Mouse (Mus musculus): ENCODE measurements around the gene Nmu. TPM values are rescaled to one million over a fixed set of nuclear protein-coding genes. Genes with fewer than 3 reads are reported as not detected.
A peak's percentile ranks its signal among the peaks of the same experiment; 100 is the strongest.

The Nmu gene
- polyA plus RNA-seq, 1 experiment from 2014 or later = not detected

DNA sequence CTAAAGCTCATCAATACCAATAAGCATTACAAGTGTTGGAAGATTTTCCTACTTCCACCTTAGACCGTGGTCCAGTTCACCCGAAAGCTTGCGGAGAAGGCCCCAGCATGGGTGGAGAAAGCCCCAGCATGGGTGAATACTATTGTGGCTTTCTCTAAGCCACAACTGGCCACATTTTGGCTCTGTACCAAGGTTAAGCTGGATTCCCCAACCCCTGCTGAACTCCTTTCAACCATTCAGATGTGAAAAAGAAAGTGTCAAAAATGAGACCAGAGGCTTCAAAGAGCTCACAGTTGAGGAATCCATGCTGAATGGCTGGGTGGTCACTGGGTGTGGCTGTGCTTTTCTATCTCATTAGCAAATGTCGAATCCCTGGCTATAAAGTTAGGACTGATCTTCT lies 29.8 kb downstream of the Nmu start:
- DNase-seq (ENCODE audit: low spot score) (no peak), ATAC-seq (ENCODE audit: low read depth) (no peak)
- Histone ChIP-seq H3K4me3 (ENCODE audit: low read depth, low read length) (no peak overlapping the region), H3K9me3 (ENCODE audit: control insufficient read depth, low read length) (no peaks in the 10 kb centered on the region), H3K9ac (ENCODE audit: low read depth, low read length) (no peak overlapping the region), H3K27me3 (replicated peaks; ENCODE audit: control insufficient read depth, insufficient read depth, low read length) (no peaks in the 10 kb centered on the region), H3K27ac (replicated peaks; ENCODE audit: low read depth, low read length) (no peak overlapping the region), H3K36me3 (ENCODE audit: control insufficient read depth, insufficient read depth, low read length) (no peaks in the 10 kb centered on the region), H3K4me2 (ENCODE audit: low read depth, low read length) (no peak overlapping the region), H3K4me1 (ENCODE audit: control insufficient read depth, insufficient read depth, low read length) (no peaks in the 10 kb centered on the region)
- 74% methylated on average over 4 of the region's 4 CpGs for WGBS

DNA sequence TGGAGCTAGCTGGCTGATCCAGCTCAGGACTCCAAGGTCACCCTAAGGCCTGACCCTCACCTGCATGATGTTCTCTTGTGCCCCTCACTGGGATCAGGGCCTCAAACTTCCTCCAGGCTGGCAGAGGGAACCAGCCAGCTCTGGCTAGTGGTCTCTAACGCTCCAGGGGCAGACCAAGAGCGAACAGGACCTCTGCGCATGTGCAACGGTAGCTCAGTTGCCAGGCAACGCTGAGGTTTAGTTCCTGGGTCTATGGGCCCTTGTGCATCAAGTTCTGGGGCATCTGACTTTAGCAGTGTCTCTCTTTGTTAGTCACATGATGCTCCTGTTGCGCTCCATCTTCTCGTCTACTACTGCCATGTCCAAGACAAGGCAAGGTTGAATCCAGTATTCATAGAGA lies 32.6 kb downstream of the Nmu start, which contains the start of gene Pdcl2:
Gene Pdcl2 (minus strand): TSS at position 204 of the 400 bp plus-strand sequence.
- H3K4me1 ChIP-seq (ENCODE audit: control insufficient read depth, insufficient read depth, low read length) = no peaks in the 10 kb centered on the region
- no peak within 1 kb of the TSS for H3K4me3 ChIP-seq (ENCODE audit: low read depth, low read length)
- 89% methylated on average over 7 of the region's 7 CpGs for WGBS
- no peaks in the 10 kb centered on the region for H3K27me3 ChIP-seq (replicated peaks; ENCODE audit: control insufficient read depth, insufficient read depth, low read length)
- H3K36me3 ChIP-seq (ENCODE audit: control insufficient read depth, insufficient read depth, low read length) = no peaks in the 10 kb centered on the region
- H3K9ac ChIP-seq (ENCODE audit: low read depth, low read length) = no peak within 1 kb of the TSS
- no peak within 1 kb of the TSS for H3K4me2 ChIP-seq (ENCODE audit: low read depth, low read length)
- H3K9me3 ChIP-seq (ENCODE audit: control insufficient read depth, low read length) = no peaks in the 10 kb centered on the region
- ATAC-seq (ENCODE audit: low read depth) (no peak), DNase-seq (ENCODE audit: low spot score) (no peak)
- H3K27ac ChIP-seq (replicated peaks; ENCODE audit: low read depth, low read length) = no peak within 1 kb of the TSS

DNA sequence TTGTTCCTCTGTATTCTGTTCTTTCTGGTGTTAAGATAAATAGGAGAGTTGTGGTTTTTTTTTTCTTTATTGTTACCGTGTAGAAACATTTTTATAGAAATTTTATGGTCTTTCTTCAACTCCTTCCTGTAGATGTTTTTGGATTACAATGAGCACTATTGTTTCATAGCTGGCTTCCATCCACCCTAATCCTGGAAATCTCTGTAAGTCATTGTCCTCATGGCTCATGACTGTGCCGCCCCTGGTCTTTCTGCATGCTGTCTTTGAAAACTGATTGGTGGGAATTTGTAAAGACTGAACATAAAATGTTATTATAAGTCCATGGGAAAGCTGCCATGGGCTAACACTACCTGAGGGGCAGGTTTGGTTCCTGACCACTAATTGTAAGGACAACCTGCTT lies 36.3 kb downstream of the Nmu start:
- no peak for ATAC-seq (ENCODE audit: low read depth)
- no peaks in the 10 kb centered on the region for H3K27me3 ChIP-seq (replicated peaks; ENCODE audit: control insufficient read depth, insufficient read depth, low read length)
- peak; percentile 38 for DNase-seq (ENCODE audit: low spot score)
- H3K9me3 ChIP-seq (ENCODE audit: control insufficient read depth, low read length) = no peaks in the 10 kb centered on the region
- H3K27ac ChIP-seq (replicated peaks; ENCODE audit: low read depth, low read length) = no peak overlapping the region
- WGBS = 47% methylated on average over 2 of the region's 2 CpGs
- H3K4me2 ChIP-seq (ENCODE audit: low read depth, low read length) = no peak overlapping the region
- H3K36me3 ChIP-seq (ENCODE audit: control insufficient read depth, insufficient read depth, low read length) = no peaks in the 10 kb centered on the region
- no peak overlapping the region for H3K9ac ChIP-seq (ENCODE audit: low read depth, low read length)
- no peaks in the 10 kb centered on the region for H3K4me1 ChIP-seq (ENCODE audit: control insufficient read depth, insufficient read depth, low read length)
- H3K4me3 ChIP-seq (ENCODE audit: low read depth, low read length) = no peak overlapping the region

DNA sequence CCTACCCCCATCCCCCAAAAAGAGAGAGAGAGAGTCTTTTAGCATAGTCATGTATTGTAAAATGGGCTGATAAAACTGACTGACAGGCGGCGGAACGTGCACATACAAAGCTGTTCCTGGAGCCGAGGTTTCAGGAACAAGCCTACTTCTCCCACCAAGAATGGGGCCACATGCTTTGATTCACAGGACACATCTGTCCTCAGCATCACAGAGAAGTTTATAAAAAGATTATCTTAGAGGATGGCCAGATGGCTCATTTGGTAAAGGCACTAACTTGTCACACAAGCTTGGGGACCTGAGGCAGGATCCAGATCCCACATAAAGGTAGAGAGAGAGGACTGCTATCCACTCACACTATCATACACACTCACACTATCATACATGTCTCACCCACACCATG lies 38.5 kb downstream of the Nmu start:
- DNase-seq (ENCODE audit: low spot score) (no peak), ATAC-seq (ENCODE audit: low read depth) (no peak)
- H3K9ac ChIP-seq (ENCODE audit: low read depth, low read length) = no peak overlapping the region
- no peaks in the 10 kb centered on the region for H3K4me1 ChIP-seq (ENCODE audit: control insufficient read depth, insufficient read depth, low read length)
- no peaks in the 10 kb centered on the region for H3K9me3 ChIP-seq (ENCODE audit: control insufficient read depth, low read length)
- H3K4me2 ChIP-seq (ENCODE audit: low read depth, low read length) = no peak overlapping the region
- no peak overlapping the region for H3K27ac ChIP-seq (replicated peaks; ENCODE audit: low read depth, low read length)
- 89% methylated on average over 4 of the region's 4 CpGs for WGBS
- H3K36me3 ChIP-seq (ENCODE audit: control insufficient read depth, insufficient read depth, low read length) = no peaks in the 10 kb centered on the region
- no peak overlapping the region for H3K4me3 ChIP-seq (ENCODE audit: low read depth, low read length)
- no peaks in the 10 kb centered on the region for H3K27me3 ChIP-seq (replicated peaks; ENCODE audit: control insufficient read depth, insufficient read depth, low read length)

DNA sequence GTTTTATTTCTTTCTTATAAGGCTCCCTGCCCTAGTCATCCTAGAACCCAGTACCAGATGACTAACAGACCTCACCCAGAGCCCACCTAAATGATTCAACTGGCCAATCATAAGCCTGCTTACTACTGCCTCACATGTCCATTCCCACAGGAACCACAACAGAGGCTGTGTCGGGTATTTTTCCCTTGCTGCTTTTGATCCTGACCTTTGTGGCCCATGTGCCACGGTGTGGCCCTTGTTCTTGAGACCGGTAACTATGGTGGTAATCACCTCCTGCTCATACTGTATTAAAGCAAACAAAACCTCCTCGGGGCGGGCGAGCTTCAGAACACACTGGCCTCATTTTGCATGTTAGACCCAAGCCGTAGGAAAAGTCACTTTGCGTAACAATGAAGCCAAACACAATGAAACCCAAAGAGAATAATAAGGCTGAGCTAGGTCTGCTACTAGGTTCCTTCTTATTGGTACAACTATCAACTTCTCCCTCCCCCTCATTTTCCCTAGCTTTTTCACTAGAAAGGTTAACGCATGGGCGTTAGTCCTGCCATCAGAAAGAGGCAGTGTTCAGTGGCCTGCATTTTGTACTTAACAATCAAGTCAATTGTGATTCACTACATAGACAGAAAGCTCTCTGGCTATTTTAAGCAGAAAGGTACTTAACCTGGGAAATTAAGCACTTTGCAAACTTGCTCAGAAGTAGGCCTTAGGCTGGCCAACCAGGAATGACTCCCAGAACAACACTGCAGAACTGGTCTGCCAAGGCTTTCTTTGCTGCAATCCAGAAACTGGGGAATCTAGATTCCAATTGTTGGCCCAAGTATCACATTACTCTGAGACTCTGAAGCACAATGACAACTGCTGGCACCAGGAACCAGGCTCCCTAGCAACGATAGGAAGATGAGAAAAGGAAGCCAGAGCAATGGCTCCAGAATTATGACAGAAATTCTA lies 42.1 kb downstream of the Nmu start:
- Histone ChIP-seq H3K27me3 (replicated peaks; ENCODE audit: control insufficient read depth, insufficient read depth, low read length) (no peaks in the 10 kb centered on the region), H3K4me2 (ENCODE audit: low read depth, low read length) (no peak overlapping the region), H3K9me3 (ENCODE audit: control insufficient read depth, low read length) (no peaks in the 10 kb centered on the region), H3K4me3 (ENCODE audit: low read depth, low read length) (no peak overlapping the region), H3K27ac (replicated peaks; ENCODE audit: low read depth, low read length) (no peak overlapping the region), H3K36me3 (ENCODE audit: control insufficient read depth, insufficient read depth, low read length) (no peaks in the 10 kb centered on the region), H3K9ac (ENCODE audit: low read depth, low read length) (no peak overlapping the region), H3K4me1 (ENCODE audit: control insufficient read depth, insufficient read depth, low read length) (no peaks in the 10 kb centered on the region)
- WGBS = 44% methylated on average over 11 of the region's 11 CpGs
- DNase-seq (ENCODE audit: low spot score) (peak; percentile 56), ATAC-seq (ENCODE audit: low read depth) (no peak)

DNA sequence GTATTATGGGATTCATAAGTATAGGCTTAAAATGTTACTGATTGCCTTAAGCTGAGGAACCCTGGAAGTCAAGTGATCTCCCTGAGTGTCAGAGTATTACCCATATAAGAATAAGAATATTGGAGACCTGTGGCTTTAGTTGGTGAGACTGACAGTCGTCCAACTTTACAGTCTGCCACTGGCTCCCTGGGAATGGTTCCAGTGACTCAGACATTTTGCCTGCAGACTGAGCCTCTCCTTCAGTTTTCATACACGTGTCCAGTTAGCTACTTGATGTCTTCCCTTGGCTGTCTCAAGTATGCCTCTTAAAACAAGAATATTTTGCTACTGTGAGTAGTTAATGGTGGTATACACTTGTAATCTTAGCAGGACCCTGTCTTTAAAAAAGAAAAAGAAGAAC lies 55.4 kb downstream of the Nmu start:
- 69% methylated on average over 2 of the region's 2 CpGs for WGBS
- Histone ChIP-seq H3K9me3 (ENCODE audit: control insufficient read depth, low read length) (no peaks in the 10 kb centered on the region), H3K36me3 (ENCODE audit: control insufficient read depth, insufficient read depth, low read length) (no peaks in the 10 kb centered on the region), H3K4me3 (ENCODE audit: low read depth, low read length) (no peak overlapping the region), H3K27ac (replicated peaks; ENCODE audit: low read depth, low read length) (no peak overlapping the region), H3K4me2 (ENCODE audit: low read depth, low read length) (no peak overlapping the region), H3K9ac (ENCODE audit: low read depth, low read length) (no peak overlapping the region), H3K4me1 (ENCODE audit: control insufficient read depth, insufficient read depth, low read length) (peaks cover 5% of the 10 kb centered on the region; the same call in 1 of the 2 replicates), H3K27me3 (replicated peaks; ENCODE audit: control insufficient read depth, insufficient read depth, low read length) (no peaks in the 10 kb centered on the region)
- DNase-seq (ENCODE audit: low spot score) = no peak
- no peak for ATAC-seq (ENCODE audit: low read depth)

DNA sequence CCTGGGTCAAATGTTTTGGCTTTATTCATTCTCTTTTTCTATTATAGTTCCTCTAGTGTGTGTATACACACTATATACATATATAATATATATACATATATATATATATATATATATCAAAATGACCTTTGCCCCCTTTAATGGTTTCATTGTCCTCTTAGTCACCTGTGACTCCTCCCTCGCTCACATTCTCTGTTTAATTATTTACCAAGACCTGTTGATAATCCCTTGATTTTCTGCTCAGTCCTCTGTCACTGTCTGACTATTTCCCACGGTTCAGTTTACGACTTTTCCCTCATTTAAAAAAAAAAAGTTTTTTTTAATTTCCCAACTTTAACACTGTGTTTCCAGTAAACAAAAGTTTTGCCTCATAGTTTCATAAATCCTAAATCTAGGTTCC lies 57.3 kb downstream of the Nmu start:
- no peak for ATAC-seq (ENCODE audit: low read depth)
- Histone ChIP-seq H3K9ac (ENCODE audit: low read depth, low read length) (no peak overlapping the region), H3K9me3 (ENCODE audit: control insufficient read depth, low read length) (no peaks in the 10 kb centered on the region), H3K4me2 (ENCODE audit: low read depth, low read length) (no peak overlapping the region), H3K4me1 (ENCODE audit: control insufficient read depth, insufficient read depth, low read length) (peaks cover 18% of the 10 kb centered on the region), H3K27me3 (replicated peaks; ENCODE audit: control insufficient read depth, insufficient read depth, low read length) (no peaks in the 10 kb centered on the region), H3K27ac (replicated peaks; ENCODE audit: low read depth, low read length) (no peak overlapping the region), H3K4me3 (ENCODE audit: low read depth, low read length) (no peak overlapping the region), H3K36me3 (ENCODE audit: control insufficient read depth, insufficient read depth, low read length) (no peaks in the 10 kb centered on the region)
- WGBS = 72% methylated on average over 3 of the region's 3 CpGs
- no peak for DNase-seq (ENCODE audit: low spot score)

DNA sequence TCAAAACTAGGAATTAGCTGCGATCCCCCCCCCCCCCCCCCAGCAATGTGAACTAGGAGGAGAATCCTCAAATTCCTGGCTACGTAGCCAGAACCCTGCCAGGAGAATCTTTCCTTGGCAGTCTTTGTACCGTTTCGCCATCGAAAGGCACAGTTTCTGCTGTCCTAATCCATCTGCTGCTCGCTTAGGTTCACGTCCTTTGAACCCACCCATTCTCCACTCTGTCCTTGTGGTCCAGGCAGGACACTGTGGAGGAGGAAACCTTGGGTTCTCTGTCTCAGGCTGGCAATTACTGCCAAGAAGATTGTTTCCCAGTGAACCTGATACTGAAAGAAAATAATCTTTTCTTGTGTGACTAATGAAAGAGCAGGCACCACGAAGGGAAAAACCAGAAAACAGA lies 58.0 kb downstream of the Nmu start:
- no peak for ATAC-seq (ENCODE audit: low read depth)
- Histone ChIP-seq H3K4me3 (ENCODE audit: low read depth, low read length) (peak overlapping the region; percentile 95), H3K4me2 (ENCODE audit: low read depth, low read length) (peak overlapping the region; percentile 93), H3K36me3 (ENCODE audit: control insufficient read depth, insufficient read depth, low read length) (no peaks in the 10 kb centered on the region), H3K9me3 (ENCODE audit: control insufficient read depth, low read length) (no peaks in the 10 kb centered on the region), H3K4me1 (ENCODE audit: control insufficient read depth, insufficient read depth, low read length) (peaks cover 19% of the 10 kb centered on the region), H3K27ac (replicated peaks; ENCODE audit: low read depth, low read length) (no peak overlapping the region), H3K27me3 (replicated peaks; ENCODE audit: control insufficient read depth, insufficient read depth, low read length) (no peaks in the 10 kb centered on the region), H3K9ac (ENCODE audit: low read depth, low read length) (peak overlapping the region; percentile 92)
- WGBS = 3% methylated on average over 8 of the region's 8 CpGs
- peak; percentile 26 for DNase-seq (ENCODE audit: low spot score)
